Mouse (Mus musculus) leukemia stem cell, adult 10-12 weeks (primary cell): ENCODE measurements around the gene Sec63. TPM values are rescaled to one million over a fixed set of nuclear protein-coding genes. Genes with fewer than 3 reads are reported as not detected.

ENCODE experiments used
- polyA plus RNA-seq: library from polyadenylated mRNA; stranded (reverse); fragments of >175 nt; gene quantifications from 2 replicates; pipeline ENCODE4 v1.2.3, GENCODE M21; 2012; ENCODE audit warnings: low replicate concordance

Sec63 gene
- 5.0 and 8.2 TPM in 2 replicates for polyA plus RNA-seq

GRCm38 (mm10) chr10:42760999-42761900, at the start of gene Sec63:
Gene Sec63, plus strand, starts transcription at chr10:42761496.

GRCm38 (mm10) chr10:42860159-42860911, 99.0 kb downstream of the Sec63 start, which contains the start of gene Scml4:
Gene Scml4, plus strand, starts transcription at chr10:42860370.

Other genes with a start within 250 kb of the Sec63 start
- gene Nr2e1, start 177.9 kb upstream of the Sec63 start, polyA plus RNA-seq, result not detected in 2 replicates
- gene Ostm1, start 177.7 kb upstream of the Sec63 start, polyA plus RNA-seq, result 7.4 and 13.3 TPM in 2 replicates
- 2.1 and 7.2 TPM in 2 replicates for gene Scml4, start 98.9 kb downstream of the Sec63 start, polyA plus RNA-seq